Mouse (Mus musculus) retina, postnatal 1 day (tissue): ENCODE measurements around the gene B230307C23Rik.
A peak's percentile ranks its signal among the peaks of the same experiment; 100 is the strongest.
"Not testable (repeated sequence)": the region's sequence is repeated elsewhere in the genome, so short reads cannot be mapped to it uniquely, and the experiment has no call there.

Experiments
- DNase-seq: peaks from one replicate; pipeline ENCODE4 v3.0.0-alpha.2; 2012

B230307C23Rik gene

GRCm38 (mm10) chr16:98022081-98022480, 25.0 kb downstream of the B230307C23Rik start:
- no peak for DNase-seq

GRCm38 (mm10) chr16:98022657-98023345, 25.7 kb downstream of the B230307C23Rik start:
- peak; percentile 6 for DNase-seq

GRCm38 (mm10) chr16:98026186-98026585, 29.1 kb downstream of the B230307C23Rik start:
- not testable (repeated sequence) for DNase-seq

GRCm38 (mm10) chr16:98034971-98035370, 37.9 kb downstream of the B230307C23Rik start:
- DNase-seq, result not testable (repeated sequence)

GRCm38 (mm10) chr16:98041676-98042075, 44.6 kb downstream of the B230307C23Rik start:
- DNase-seq, result peak; percentile 44

- DNase-seq, result not testable (repeated sequence)
Measured at GRCm38 (mm10) chr16:98079382-98079781, 82.3 kb downstream of the B230307C23Rik start.

- peak; percentile 17 for DNase-seq
Measured at GRCm38 (mm10) chr16:98081140-98081539, 84.0 kb downstream of the B230307C23Rik start.
